Mouse (Mus musculus) heart, embryonic 13.5 days (tissue): ENCODE results near the gene Pabpn1l. TPM values are rescaled to one million over a fixed set of nuclear protein-coding genes. Genes with fewer than 3 reads are reported as not detected.
A peak's percentile ranks its signal among the peaks of the same experiment; 100 is the strongest.

Experiments
- ATAC-seq: fragments of 200-750 bp; cut with Nextera tagmentation; 2 replicates; pipeline ENCODE4 v1.8.0; 2017; ENCODE audit warnings: moderate TSS enrichment; ENCODE audit not compliant: insufficient number of reproducible peaks, low FRiP score, low TSS enrichment; ENCODE audit errors: extremely low read depth
- H3K27ac ChIP-seq: fragments of 300-500 bp; sonication (generic); replicated peaks from 2 replicates; pipeline ENCODE4 v1.5.1; 2015; ENCODE audit warnings: moderate library complexity, mild to moderate bottlenecking, inconsistent platforms
- H3K27me3 ChIP-seq: fragments of 300-500 bp; sonication (generic); replicated peaks from 2 replicates; pipeline ENCODE4 v1.6.1; 2015; ENCODE audit warnings: mild to moderate bottlenecking, inconsistent platforms
- H3K36me3 ChIP-seq: fragments of 300-500 bp; sonication (generic); 2 replicates; pipeline ENCODE4 v1.6.1; 2015; ENCODE audit warnings: mild to moderate bottlenecking, inconsistent platforms
- H3K4me1 ChIP-seq: fragments of 300-500 bp; sonication (generic); 2 replicates; pipeline ENCODE4 v1.6.1; 2015; ENCODE audit warnings: inconsistent platforms
- H3K4me2 ChIP-seq: fragments of 300-500 bp; sonication (generic); 2 replicates; pipeline ENCODE4 v1.6.1; 2015; ENCODE audit warnings: inconsistent platforms, mild to moderate bottlenecking, moderate library complexity
- H3K4me3 ChIP-seq: fragments of 300-500 bp; sonication (generic); 2 replicates; pipeline ENCODE4 v1.5.1; 2015; ENCODE audit warnings: moderate library complexity, mild to moderate bottlenecking, inconsistent platforms
- H3K9ac ChIP-seq: fragments of 300-500 bp; sonication (generic); 2 replicates; pipeline ENCODE4 v1.6.1; 2015; ENCODE audit warnings: inconsistent platforms, mild to moderate bottlenecking, moderate library complexity
- H3K9me3 ChIP-seq: fragments of 300-500 bp; sonication (generic); 2 replicates; pipeline ENCODE4 v1.6.1; 2016; ENCODE audit warnings: inconsistent platforms
- WGBS: fragments of 180-500 bp; shearing (Covaris S2); methylation state at CpG from one replicate; pipeline ENCODE4 v1.1.7; 2015; ENCODE audit warnings: mixed read lengths; 5-methylcytosine and 5-hydroxymethylcytosine counted together
- polyA plus RNA-seq: library from polyadenylated mRNA; unstranded; fragments of >200 nt; fragmentation: Nextera tagmentation; extraction: Ambion mirVana; gene quantifications from 2 replicates; pipeline ENCODE4 v1.2.1, GENCODE M21; 2015

The Pabpn1l gene
- polyA plus RNA-seq, 1 experiment from 2014 or later: not detected

GRCm38 (mm10) chr8:122616181-122616905, 6.2 kb downstream of the Pabpn1l start:
- Histone ChIP-seq H3K4me3 (no peak overlapping the region), H3K27me3 (no peaks in the 10 kb centered on the region; the same call in 1 of the 2 replicates), H3K9ac (peak overlapping the region; percentile 14; the same call in 1 of the 2 replicates), H3K27ac (no peak overlapping the region), H3K36me3 (peaks cover 24% of the 10 kb centered on the region), H3K4me2 (no peak overlapping the region), H3K9me3 (no peaks in the 10 kb centered on the region), H3K4me1 (peaks cover 30% of the 10 kb centered on the region)
- no peak for ATAC-seq
- 52% methylated on average over 9 of the region's 9 CpGs for WGBS

DNA sequence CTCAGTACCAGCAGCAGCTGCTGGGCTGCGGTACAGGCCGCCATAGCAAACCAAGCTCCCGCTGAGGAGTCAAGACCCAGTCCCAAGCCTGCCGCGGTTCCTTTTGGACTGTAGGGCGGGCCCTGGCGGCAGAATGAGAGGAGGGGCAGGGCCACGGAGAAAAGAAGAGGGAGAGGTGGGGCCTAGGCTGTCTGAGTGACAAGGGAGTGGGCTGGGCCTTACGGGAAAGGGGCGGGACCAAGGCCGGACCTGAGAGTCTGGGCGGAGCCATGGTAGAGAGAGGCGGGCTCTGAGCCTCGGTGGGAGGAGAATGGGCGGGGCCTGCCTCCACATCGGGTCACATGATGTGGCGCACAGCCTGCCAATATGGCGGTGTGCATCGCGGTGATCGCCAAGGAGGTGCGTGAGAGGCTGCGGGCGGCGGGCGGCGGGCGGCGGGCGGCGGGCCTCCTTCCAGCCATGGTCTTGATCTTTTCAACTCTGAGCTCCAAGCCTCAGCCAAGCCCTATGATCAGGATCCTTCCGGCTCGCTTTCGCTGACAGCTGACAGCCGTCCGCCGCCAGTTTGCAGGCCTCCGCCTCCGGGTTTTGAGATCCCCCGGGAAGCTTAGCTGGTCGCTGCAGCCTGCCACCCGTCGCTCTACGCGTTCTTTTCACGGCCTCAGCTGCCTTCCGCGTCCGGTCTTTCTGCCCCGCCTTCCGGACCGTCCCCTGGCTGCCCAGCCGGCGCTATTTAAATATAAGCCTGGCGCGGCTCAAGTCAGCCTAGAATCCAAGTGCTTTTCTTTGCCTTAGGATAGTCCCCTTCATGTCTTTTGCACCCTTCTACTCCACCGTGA, 11.0 kb downstream of the Pabpn1l start, which contains the start of the genes Galns and Trappc2l:
Gene Galns, minus strand, starts transcription at position 169 of the 839 bp plus-strand sequence.
Gene Trappc2l, plus strand, starts transcription at position 346 of the 839 bp plus-strand sequence.
- Histone ChIP-seq H3K27me3 (no peaks in the 10 kb centered on the region), H3K4me3 (peak within 1 kb of the TSS; percentile 64), H3K4me1 (peaks cover 32% of the 10 kb centered on the region), H3K36me3 (peaks cover 24% of the 10 kb centered on the region), H3K9me3 (no peaks in the 10 kb centered on the region), H3K9ac (peak within 1 kb of the TSS; percentile 87), H3K4me2 (peak within 1 kb of the TSS; percentile 86), H3K27ac (peak within 1 kb of the TSS; percentile 89)
- ATAC-seq: peak; percentile 99
- under 1% methylated on average over 57 of the region's 57 CpGs for WGBS

DNA sequence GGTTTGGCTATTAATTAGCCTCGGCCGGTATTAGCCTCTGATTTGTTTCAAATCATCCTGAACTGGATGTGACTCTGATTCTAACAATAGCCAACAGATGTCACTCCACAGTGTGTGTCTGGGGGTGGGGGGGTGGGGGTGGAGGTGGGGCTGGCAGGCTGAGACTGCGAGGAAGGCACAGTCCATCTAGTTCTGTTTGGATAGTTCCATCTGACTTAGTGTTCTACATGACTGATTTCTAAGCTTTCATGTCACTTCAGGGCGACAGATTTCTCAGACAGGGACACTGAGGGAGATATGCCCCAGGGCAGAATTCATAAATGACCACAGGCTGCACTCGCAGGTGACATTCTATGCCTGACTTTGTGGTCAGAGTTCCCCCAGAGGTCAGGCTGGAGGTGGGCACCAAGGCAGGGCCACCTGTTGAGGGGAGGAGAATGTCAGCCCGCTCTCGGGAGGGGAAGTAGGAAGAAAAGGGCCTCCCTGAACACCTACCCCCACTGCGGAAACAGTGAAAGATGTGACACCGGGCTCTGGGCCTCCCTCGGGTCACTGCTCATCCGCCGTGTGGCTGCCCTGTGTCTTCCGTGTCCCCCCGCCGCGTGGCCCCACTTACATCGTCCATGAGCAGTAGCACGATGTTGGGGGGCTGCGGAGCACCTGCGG, 11.8 kb downstream of the Pabpn1l start:
- Histone ChIP-seq H3K9ac (peak overlapping the region; percentile 83), H3K27ac (peak overlapping the region; percentile 71), H3K9me3 (no peaks in the 10 kb centered on the region), H3K27me3 (no peaks in the 10 kb centered on the region), H3K4me2 (peak overlapping the region; percentile 86), H3K4me1 (peaks cover 25% of the 10 kb centered on the region), H3K4me3 (peak overlapping the region; percentile 64), H3K36me3 (peaks cover 24% of the 10 kb centered on the region)
- WGBS: 4% methylated on average over 20 of the region's 20 CpGs
- ATAC-seq: peak; percentile 2; the same call in 1 of the 2 replicates

GRCm38 (mm10) chr8:122610209-122610608, 12.3 kb downstream of the Pabpn1l start:
- Histone ChIP-seq H3K4me2 (peak overlapping the region; percentile 86), H3K36me3 (peaks cover 20% of the 10 kb centered on the region), H3K4me3 (peak overlapping the region; percentile 64), H3K27ac (0 out of 2 replicates have a peak overlapping the region, but pooled peaks have one; percentile 28), H3K4me1 (peaks cover 29% of the 10 kb centered on the region), H3K27me3 (no peaks in the 10 kb centered on the region), H3K9me3 (no peaks in the 10 kb centered on the region), H3K9ac (peak overlapping the region; percentile 83)
- ATAC-seq: no peak
- 56% methylated on average over 4 of the region's 4 CpGs for WGBS

DNA sequence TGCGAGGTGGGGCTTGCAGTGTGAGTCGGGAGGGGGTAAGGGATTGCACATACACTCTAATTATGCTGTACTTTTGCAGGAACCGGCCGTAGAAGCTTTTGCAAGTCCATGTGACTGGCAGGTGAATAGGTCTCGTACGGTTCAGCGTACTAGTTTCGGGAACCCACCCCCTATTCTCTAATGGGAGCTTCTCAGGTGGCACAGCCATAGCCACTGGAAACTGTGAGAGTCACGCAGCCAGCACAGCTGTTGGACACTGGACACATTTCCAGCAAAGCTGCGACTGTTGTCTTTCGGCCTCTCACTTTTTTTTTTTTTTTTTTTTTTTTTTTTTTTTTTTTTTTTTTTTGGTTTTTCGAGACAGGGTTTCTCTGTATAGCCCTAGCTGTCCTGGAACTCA, 15.7 kb downstream of the Pabpn1l start:
- H3K9me3 ChIP-seq: no peaks in the 10 kb centered on the region
- H3K27ac ChIP-seq: no peak overlapping the region
- no peak for ATAC-seq
- no peak overlapping the region for H3K9ac ChIP-seq
- H3K4me3 ChIP-seq: no peak overlapping the region
- H3K36me3 ChIP-seq: 0 out of 2 replicates have a peak, but pooled peaks cover 1% of the 10 kb centered on the region
- H3K4me1 ChIP-seq: peaks cover 26% of the 10 kb centered on the region
- no peaks in the 10 kb centered on the region for H3K27me3 ChIP-seq
- no peak overlapping the region for H3K4me2 ChIP-seq
- 84% methylated on average over 11 of the region's 12 CpGs for WGBS

DNA sequence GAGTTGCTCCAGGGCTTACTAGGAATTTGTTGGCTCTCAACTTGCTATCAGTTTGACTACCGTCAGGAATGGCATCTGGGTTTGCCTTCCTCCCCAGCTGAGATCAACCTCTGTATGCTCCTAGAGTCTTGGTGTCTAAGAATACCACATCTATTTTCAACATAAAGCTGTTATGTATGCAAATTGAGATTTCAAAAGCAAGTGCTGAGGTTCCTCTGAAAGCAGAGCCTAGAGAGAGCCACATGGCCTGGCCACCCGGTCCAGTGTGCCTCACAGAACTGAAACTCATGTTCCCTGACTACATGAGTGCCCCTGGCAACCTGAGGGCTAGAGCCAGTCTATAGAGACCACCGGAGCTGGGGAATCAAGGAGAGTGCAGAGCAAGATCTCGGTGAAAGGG, 17.2 kb downstream of the Pabpn1l start:
- ATAC-seq: no peak
- 49% methylated on average over 4 of the region's 4 CpGs for WGBS
- peak overlapping the region; percentile 5; the same call in 1 of the 2 replicates for H3K9ac ChIP-seq
- peaks cover 19% of the 10 kb centered on the region for H3K4me1 ChIP-seq
- no peaks in the 10 kb centered on the region for H3K9me3 ChIP-seq
- 0 out of 2 replicates have a peak, but pooled peaks cover 2% of the 10 kb centered on the region for H3K36me3 ChIP-seq
- peak overlapping the region; percentile 23; the same call in 1 of the 2 replicates for H3K4me2 ChIP-seq
- peak overlapping the region; percentile 26 for H3K27ac ChIP-seq
- no peaks in the 10 kb centered on the region for H3K27me3 ChIP-seq
- no peak overlapping the region for H3K4me3 ChIP-seq

- peak overlapping the region; percentile 26 for H3K27ac ChIP-seq
- H3K4me2 ChIP-seq: no peak overlapping the region
- no peaks in the 10 kb centered on the region for H3K9me3 ChIP-seq
- ATAC-seq: no peak
- no peaks in the 10 kb centered on the region for H3K27me3 ChIP-seq
- peaks cover 12% of the 10 kb centered on the region for H3K4me1 ChIP-seq
- H3K9ac ChIP-seq: no peak overlapping the region
- H3K4me3 ChIP-seq: no peak overlapping the region
- 49% methylated on average over 1 of the region's 1 CpGs for WGBS
- H3K36me3 ChIP-seq: 0 out of 2 replicates have a peak, but pooled peaks cover 2% of the 10 kb centered on the region
These were observed 17.9 kb downstream of the Pabpn1l start for GRCm38 (mm10) chr8:122604640-122605039.

DNA sequence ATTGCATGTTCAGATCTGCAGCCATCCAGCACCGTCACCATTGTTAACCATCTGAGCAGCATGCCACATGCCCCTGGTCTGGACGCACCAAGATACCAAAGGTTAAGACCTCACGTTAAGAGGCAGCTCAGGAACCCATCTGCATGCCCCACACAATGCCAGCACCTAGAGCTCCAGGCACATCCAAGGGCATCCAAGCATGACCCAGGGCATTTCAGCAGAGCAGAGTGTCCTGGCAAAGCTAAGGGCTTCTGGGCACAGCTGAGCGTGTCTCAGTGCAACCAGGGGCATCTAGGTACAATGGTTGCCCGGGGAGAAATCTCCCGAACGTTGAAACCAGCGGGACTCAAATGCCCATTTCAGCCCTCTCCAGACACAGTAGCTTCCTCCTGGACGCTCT, 21.9 kb downstream of the Pabpn1l start:
- peaks cover 20% of the 10 kb centered on the region for H3K36me3 ChIP-seq
- no peak for ATAC-seq

DNA sequence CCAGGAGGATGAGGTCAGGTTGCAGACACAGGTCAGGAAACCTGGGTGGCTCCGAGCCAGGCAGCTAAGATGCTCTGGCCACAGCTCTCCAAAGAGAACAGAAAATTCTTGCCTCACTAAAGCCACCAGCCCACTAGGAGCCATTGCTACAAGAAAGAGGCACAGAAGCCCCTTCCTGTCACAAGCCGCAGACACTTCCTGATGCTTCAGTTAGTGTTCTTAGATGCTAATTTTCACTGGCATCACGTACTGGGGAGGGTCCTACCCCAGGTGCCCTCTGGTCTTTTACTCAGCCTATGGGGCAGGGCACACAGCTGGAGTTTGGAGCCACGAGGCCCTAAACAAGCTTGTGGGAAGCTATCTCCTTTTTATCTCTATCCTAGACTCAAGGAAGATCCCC, 26.5 kb downstream of the Pabpn1l start:
- no peak overlapping the region for H3K4me3 ChIP-seq
- 39% methylated on average over 4 of the region's 4 CpGs for WGBS
- H3K27me3 ChIP-seq: peaks cover 6% of the 10 kb centered on the region; the same call in 1 of the 2 replicates
- H3K9ac ChIP-seq: no peak overlapping the region
- no peaks in the 10 kb centered on the region for H3K9me3 ChIP-seq
- no peak for ATAC-seq
- no peak overlapping the region for H3K27ac ChIP-seq
- H3K4me2 ChIP-seq: no peak overlapping the region
- peaks cover 18% of the 10 kb centered on the region for H3K4me1 ChIP-seq
- H3K36me3 ChIP-seq: peaks cover 25% of the 10 kb centered on the region

More for the DNA sequence above, 21.9 kb downstream of the Pabpn1l start:
- Histone ChIP-seq H3K27ac (no peak overlapping the region), H3K4me1 (peaks cover 15% of the 10 kb centered on the region), H3K4me2 (no peak overlapping the region), H3K9me3 (no peaks in the 10 kb centered on the region), H3K4me3 (no peak overlapping the region), H3K27me3 (no peaks in the 10 kb centered on the region), H3K9ac (no peak overlapping the region)
- 89% methylated on average over 9 of the region's 9 CpGs for WGBS

DNA sequence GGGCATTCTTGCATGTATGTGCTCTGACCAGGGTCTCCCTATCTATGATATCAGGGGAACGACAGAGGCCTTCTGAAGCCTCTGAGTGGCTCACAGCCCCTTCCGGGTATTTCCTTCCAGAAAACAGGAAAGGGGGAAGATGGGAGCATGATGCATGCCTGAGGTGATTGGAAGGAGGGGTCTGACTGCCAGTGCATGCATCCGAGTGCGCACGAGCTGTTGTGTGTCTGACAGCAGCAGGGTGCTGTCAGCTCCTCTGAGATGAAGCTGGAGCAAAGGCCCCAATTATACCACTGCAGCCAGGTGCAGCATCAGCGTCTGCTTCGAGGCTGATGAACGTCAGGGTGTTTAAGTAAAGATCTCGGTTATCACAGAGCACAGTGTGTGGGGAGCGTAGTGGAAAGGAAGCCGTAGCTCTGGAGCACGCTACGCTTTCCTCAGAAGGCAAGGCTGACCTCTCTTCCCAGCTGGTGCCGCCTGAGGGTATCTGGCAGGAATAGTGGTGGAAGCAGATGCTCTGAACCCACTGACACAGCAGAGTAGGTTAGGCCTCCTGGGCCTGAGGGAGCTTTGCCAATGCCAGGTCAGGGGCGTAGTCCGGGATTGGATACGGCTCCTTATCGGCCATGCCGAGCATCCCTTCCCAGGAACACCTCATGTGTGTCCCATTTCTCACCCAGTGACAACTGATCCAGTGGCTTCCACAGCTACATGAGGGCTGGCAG, 28.6 kb downstream of the Pabpn1l start:
- no peak overlapping the region for H3K27ac ChIP-seq
- H3K27me3 ChIP-seq: peaks cover 6% of the 10 kb centered on the region; the same call in 1 of the 2 replicates
- no peak overlapping the region for H3K4me3 ChIP-seq
- peak overlapping the region; percentile 19; the same call in 1 of the 2 replicates for H3K9ac ChIP-seq
- no peaks in the 10 kb centered on the region for H3K9me3 ChIP-seq
- ATAC-seq: no peak
- peaks cover 14% of the 10 kb centered on the region for H3K4me1 ChIP-seq
- H3K4me2 ChIP-seq: no peak overlapping the region
- 69% methylated on average over 19 of the region's 19 CpGs for WGBS
- H3K36me3 ChIP-seq: peaks cover 21% of the 10 kb centered on the region
